Mouse (Mus musculus) stomach, embryonic 14.5 days (tissue): ENCODE data around the gene Ankrd17. TPM values are rescaled to one million over a fixed set of nuclear protein-coding genes. Genes with fewer than 3 reads are reported as not detected.
"Not testable (repeated sequence)": the region's sequence is repeated elsewhere in the genome, so short reads cannot be mapped to it uniquely, and the experiment has no call there.

Experiments
- ATAC-seq: fragments of 200-750 bp; cut with Nextera tagmentation; 2 replicates; pipeline ENCODE4 v1.8.0; 2017; ENCODE audit warnings: low read depth, moderate TSS enrichment; ENCODE audit not compliant: insufficient number of reproducible peaks, insufficient read depth, low FRiP score
- H3K27ac ChIP-seq: fragments of 300-500 bp; sonication (generic); 2 replicates; pipeline ENCODE4 v1.5.1; 2014; ENCODE audit warnings: mild to moderate bottlenecking, low read length, moderate library complexity, mixed read lengths
- H3K27me3 ChIP-seq: fragments of 300-500 bp; sonication (generic); 2 replicates; pipeline ENCODE4 v1.6.1; 2014; ENCODE audit warnings: low read length, control low read depth, mixed read lengths; ENCODE audit not compliant: control insufficient read depth, insufficient read depth
- H3K36me3 ChIP-seq: fragments of 300-500 bp; sonication (generic); 2 replicates; pipeline ENCODE4 v1.6.1; 2014; ENCODE audit warnings: mild to moderate bottlenecking, control low read depth, low read length, moderate library complexity, mixed read lengths; ENCODE audit not compliant: control insufficient read depth, insufficient read depth
- H3K4me1 ChIP-seq: fragments of 300-500 bp; sonication (generic); 2 replicates; pipeline ENCODE4 v1.6.1; 2014; ENCODE audit warnings: low read length, control low read depth, mixed read lengths; ENCODE audit not compliant: control insufficient read depth, insufficient read depth
- H3K4me2 ChIP-seq: fragments of 300-500 bp; sonication (generic); replicated peaks from 2 replicates; pipeline ENCODE4 v1.6.1; 2014; ENCODE audit warnings: low read depth, low read length, control low read depth
- H3K4me3 ChIP-seq: fragments of 300-500 bp; sonication (generic); 2 replicates; pipeline ENCODE4 v1.5.1; 2014; ENCODE audit warnings: low read depth, low read length, control low read depth
- H3K9ac ChIP-seq: fragments of 300-500 bp; sonication (generic); replicated peaks from 2 replicates; pipeline ENCODE4 v1.6.1; 2014; ENCODE audit warnings: low read depth, mild to moderate bottlenecking, control low read depth, low read length, moderate library complexity, mixed read lengths
- H3K9me3 ChIP-seq: fragments of 300-500 bp; sonication (generic); 2 replicates; pipeline ENCODE4 v1.6.1; 2016; ENCODE audit warnings: low read depth, low read length, control low read depth; ENCODE audit not compliant: control insufficient read depth
- WGBS: fragments of 180-500 bp; shearing (Covaris S2); extraction: QIAGEN DNeasy Blood & Tissue Kit; methylation state at CpG from one replicate; pipeline ENCODE4 v1.1.7; 2014; 5-methylcytosine and 5-hydroxymethylcytosine counted together
- polyA plus RNA-seq: library from polyadenylated mRNA; unstranded; fragments of >200 nt; fragmentation: Nextera tagmentation; extraction: Ambion mirVana; gene quantifications from 2 replicates; pipeline ENCODE4 v1.2.1, GENCODE M21; 2014

The Ankrd17 gene
- polyA plus RNA-seq, 1 experiment from 2014 or later, result 43.6 TPM

DNA sequence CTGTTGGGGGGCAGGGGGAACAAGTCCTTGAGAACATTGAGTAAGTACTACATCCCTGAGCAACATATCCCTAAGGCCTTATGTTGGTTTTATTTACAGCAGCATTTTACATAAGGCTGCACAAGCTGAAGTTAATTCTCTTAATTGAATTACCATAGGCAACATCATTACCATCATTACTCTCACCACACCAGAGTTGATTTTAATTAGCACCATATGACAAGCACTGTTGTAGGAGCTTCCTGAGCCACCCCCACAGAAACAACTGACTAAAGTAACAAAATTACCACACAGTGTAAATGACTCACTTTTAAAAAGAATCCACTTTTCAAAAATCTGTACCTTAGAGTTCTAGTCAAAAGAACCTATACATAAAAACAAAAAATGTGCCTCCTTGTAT is 76.5 kb downstream of the Ankrd17 start:
- no peaks in the 10 kb centered on the region for H3K4me1 ChIP-seq
- H3K27ac ChIP-seq, result no peak overlapping the region
- H3K9ac ChIP-seq, result no peak overlapping the region
- H3K4me2 ChIP-seq, result no peak overlapping the region
- H3K27me3 ChIP-seq, result no peaks in the 10 kb centered on the region
- peaks cover 56% of the 10 kb centered on the region for H3K36me3 ChIP-seq
- no peak overlapping the region for H3K4me3 ChIP-seq
- no peaks in the 10 kb centered on the region for H3K9me3 ChIP-seq
- ATAC-seq, result no peak

DNA sequence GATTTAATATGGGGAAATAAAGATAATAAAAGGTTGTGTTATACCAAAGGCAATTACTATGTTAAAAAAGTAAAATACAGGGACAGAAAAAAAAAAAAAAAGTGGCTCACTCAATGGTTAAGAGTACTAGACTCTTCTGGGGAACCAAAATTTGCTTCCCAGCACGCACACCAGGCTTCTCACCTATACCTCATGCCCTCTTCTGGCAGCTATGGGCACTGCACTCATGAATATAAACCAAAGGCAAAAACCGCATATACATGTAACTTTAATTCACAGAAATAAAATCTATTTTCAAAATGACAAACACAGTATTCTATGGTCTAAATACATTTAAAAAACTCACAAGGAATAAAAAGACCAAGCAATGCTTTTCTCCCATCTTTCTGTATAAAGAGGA is 79.8 kb downstream of the Ankrd17 start:
- H3K9me3 ChIP-seq, result no peaks in the 10 kb centered on the region
- no peak overlapping the region for H3K4me3 ChIP-seq
- H3K36me3 ChIP-seq, result peaks cover 57% of the 10 kb centered on the region
- no peak for ATAC-seq
- no peak overlapping the region for H3K27ac ChIP-seq
- 78% methylated on average over 2 of the region's 2 CpGs for WGBS
- H3K9ac ChIP-seq, result no peak overlapping the region
- no peaks in the 10 kb centered on the region for H3K27me3 ChIP-seq
- no peak overlapping the region for H3K4me2 ChIP-seq
- no peaks in the 10 kb centered on the region for H3K4me1 ChIP-seq

DNA sequence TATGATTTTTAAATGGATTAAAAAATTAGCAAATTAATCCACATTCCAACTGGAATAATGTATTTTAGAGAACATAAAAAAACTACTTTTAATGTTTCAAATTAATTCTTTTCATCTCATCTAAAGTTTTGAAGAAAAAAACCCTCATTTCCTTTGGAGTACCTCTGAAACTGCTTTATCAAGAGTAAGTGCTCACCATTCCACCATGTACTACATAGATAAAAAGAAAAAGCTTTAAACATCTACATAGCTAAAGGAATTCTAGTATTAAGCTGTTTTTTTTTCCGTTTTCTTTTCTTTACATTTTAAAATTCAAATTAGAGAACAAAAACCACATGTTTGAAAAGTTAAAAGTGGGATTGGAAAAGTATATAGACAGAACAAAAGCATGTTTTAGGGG is 86.3 kb downstream of the Ankrd17 start:
- Histone ChIP-seq H3K4me1 (no peaks in the 10 kb centered on the region), H3K9ac (no peak overlapping the region), H3K27ac (no peak overlapping the region), H3K4me3 (no peak overlapping the region), H3K9me3 (no peaks in the 10 kb centered on the region), H3K27me3 (no peaks in the 10 kb centered on the region), H3K36me3 (peaks cover 47% of the 10 kb centered on the region), H3K4me2 (no peak overlapping the region)
- 89% methylated on average over 1 of the region's 1 CpGs for WGBS
- no peak for ATAC-seq

DNA sequence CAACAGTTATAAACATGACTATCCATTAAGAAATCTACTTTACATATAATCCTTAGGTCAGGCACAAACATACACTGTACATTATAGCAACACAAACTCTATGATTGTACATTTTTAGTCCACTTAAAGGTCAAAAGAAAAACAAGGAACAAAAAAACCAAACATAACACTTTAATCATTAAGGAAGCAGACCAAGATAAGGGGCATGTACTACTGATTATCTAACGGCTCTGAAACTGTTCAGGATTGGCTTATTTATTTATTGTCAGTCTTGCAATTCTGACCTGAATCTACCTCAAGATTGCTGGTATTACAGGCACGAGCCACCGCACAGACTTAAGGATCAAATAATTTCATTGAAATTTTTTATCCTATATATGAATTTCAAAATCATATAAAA is 87.0 kb downstream of the Ankrd17 start:
- no peak overlapping the region for H3K9ac ChIP-seq
- no peak overlapping the region for H3K27ac ChIP-seq
- WGBS, result 84% methylated on average over 3 of the region's 3 CpGs
- H3K4me3 ChIP-seq, result no peak overlapping the region
- no peaks in the 10 kb centered on the region for H3K9me3 ChIP-seq
- H3K4me2 ChIP-seq, result no peak overlapping the region
- H3K27me3 ChIP-seq, result no peaks in the 10 kb centered on the region
- peaks cover 42% of the 10 kb centered on the region for H3K36me3 ChIP-seq
- no peaks in the 10 kb centered on the region for H3K4me1 ChIP-seq
- ATAC-seq, result no peak

DNA sequence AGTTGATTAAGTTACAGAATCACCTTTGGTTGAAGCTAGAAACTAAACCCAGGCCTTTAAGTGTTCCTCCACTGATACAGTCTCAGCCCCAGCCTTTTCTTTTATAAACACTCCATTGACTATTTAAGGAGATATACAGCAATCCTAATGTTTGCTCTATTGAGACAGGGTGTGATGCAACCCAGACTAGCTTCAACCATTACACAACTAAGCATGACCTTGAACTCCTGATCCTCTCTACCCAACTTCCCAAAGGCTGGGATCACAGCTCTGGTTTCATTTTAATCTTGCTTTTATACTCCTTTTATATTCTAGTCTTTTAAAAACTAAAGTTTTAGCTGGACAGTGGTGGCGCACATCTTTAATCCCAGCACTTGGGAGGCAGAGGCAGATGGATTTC is 88.9 kb downstream of the Ankrd17 start:
- H3K27ac ChIP-seq, result no peak overlapping the region
- H3K4me2 ChIP-seq, result no peak overlapping the region
- H3K9ac ChIP-seq, result no peak overlapping the region
- H3K4me3 ChIP-seq, result no peak overlapping the region
- H3K36me3 ChIP-seq, result peaks cover 31% of the 10 kb centered on the region
- 91% methylated on average over 1 of the region's 1 CpGs for WGBS
- no peaks in the 10 kb centered on the region for H3K27me3 ChIP-seq
- no peaks in the 10 kb centered on the region for H3K9me3 ChIP-seq
- H3K4me1 ChIP-seq, result no peaks in the 10 kb centered on the region
- ATAC-seq, result no peak

DNA sequence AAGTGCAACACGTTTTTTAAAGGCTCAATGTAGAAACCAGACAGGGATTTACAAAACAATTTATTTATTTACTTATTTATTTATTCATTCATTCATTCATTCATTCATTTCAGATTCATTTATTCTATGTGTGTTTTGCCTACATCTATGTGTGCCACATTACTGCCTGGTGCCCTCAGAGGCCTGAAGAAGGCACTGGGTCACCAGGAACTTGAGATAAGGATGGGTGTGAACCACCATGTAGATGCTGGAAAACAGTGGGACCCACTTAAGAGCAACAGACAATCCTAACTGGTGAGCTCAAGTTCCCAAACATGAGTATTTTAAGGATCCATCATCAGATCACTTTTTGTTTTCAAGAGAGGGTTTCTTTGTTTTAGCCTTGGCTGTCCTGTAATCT is 91.6 kb downstream of the Ankrd17 start:
- WGBS, result 81% methylated on average over 1 of the region's 1 CpGs
- Histone ChIP-seq H3K27ac (no peak overlapping the region), H3K9me3 (no peaks in the 10 kb centered on the region), H3K27me3 (no peaks in the 10 kb centered on the region), H3K9ac (no peak overlapping the region), H3K4me2 (no peak overlapping the region), H3K36me3 (peaks cover 35% of the 10 kb centered on the region), H3K4me1 (no peaks in the 10 kb centered on the region), H3K4me3 (no peak overlapping the region)
- no peak for ATAC-seq

DNA sequence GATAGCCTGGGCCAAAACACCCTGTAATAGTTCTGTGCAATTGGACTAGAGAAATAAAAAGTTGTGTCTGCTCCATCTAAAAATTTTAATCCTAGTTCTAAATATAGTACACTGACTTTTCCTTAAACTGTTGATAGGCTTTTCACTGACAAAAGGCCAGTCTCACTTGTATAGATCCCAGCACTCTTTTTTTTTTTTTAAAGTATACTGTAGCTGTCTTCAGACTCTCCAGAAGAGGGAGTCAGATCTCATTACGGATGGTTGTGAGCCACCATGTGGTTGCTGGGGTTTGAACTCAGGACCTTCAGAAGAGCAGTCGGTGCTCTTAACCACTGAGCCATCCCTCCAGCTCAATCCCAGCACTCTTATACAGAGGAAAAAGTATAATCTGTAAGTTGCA is 104.1 kb downstream of the Ankrd17 start:
- H3K9me3 ChIP-seq, H3K4me2 ChIP-seq, H3K4me1 ChIP-seq, H3K4me3 ChIP-seq, H3K9ac ChIP-seq, H3K27me3 ChIP-seq, H3K27ac ChIP-seq, ATAC-seq: not testable (repeated sequence)
- peaks cover 52% of the 10 kb centered on the region for H3K36me3 ChIP-seq
- WGBS, result 83% methylated on average over 2 of the region's 2 CpGs

DNA sequence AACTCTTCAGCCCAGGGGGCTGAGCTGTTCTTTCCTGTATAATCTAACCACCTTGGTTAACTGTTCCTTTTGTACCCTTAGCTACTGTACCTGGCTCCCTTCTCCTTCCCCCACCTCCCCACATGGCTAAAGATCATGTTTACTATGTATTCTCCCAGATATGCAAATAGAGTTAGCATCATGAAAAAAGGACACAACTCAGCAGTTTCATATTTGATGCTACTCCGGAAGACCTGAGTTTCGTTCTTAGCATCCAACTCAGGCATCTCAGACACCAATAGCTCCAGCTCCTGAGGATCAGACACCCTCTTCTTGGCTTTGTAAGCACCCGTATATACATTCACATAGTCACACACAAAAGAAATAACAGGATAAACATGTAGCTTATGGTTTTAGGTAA is 109.4 kb downstream of the Ankrd17 start:
- no peak for ATAC-seq
- no peak overlapping the region for H3K4me2 ChIP-seq
- no peak overlapping the region for H3K9ac ChIP-seq
- no peaks in the 10 kb centered on the region for H3K9me3 ChIP-seq
- H3K36me3 ChIP-seq, result peaks cover 64% of the 10 kb centered on the region
- no peaks in the 10 kb centered on the region for H3K4me1 ChIP-seq
- H3K4me3 ChIP-seq, result no peak overlapping the region
- WGBS, result 96% methylated on average over 3 of the region's 3 CpGs
- no peaks in the 10 kb centered on the region for H3K27me3 ChIP-seq
- H3K27ac ChIP-seq, result no peak overlapping the region

DNA sequence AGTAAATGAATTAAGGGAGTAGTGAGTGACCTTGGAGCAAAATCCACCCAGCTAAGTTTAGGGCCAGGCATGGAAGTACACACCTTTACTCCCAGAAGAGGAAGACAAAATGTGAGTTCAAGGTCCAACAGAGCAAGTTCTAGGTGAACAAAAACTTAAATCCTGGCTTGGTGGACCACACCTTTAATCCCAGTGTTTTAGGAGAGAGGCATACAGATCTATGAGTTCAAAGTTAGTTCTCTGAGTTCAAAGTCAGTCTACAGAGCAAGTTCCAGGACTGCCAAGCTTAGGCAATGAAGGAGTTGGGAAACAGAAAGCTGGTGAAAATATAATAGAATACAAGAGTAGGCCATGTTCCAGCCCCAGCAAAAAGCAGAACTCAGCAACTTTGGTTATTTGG is 118.9 kb downstream of the Ankrd17 start:
- H3K4me3 ChIP-seq, result no peak overlapping the region
- H3K4me2 ChIP-seq, result no peak overlapping the region
- no peak overlapping the region for H3K9ac ChIP-seq
- no peaks in the 10 kb centered on the region for H3K27me3 ChIP-seq
- H3K4me1 ChIP-seq, result no peaks in the 10 kb centered on the region
- ATAC-seq, result no peak
- H3K27ac ChIP-seq, result no peak overlapping the region
- peaks cover 63% of the 10 kb centered on the region for H3K36me3 ChIP-seq
- no peaks in the 10 kb centered on the region for H3K9me3 ChIP-seq
